Mouse (Mus musculus): ENCODE results near the gene Igdcc4. TPM values are rescaled to one million over a fixed set of nuclear protein-coding genes. Genes with fewer than 3 reads are reported as not detected.

Igdcc4 gene
- polyA plus RNA-seq, 1 experiment, result 0.76 TPM

DNA sequence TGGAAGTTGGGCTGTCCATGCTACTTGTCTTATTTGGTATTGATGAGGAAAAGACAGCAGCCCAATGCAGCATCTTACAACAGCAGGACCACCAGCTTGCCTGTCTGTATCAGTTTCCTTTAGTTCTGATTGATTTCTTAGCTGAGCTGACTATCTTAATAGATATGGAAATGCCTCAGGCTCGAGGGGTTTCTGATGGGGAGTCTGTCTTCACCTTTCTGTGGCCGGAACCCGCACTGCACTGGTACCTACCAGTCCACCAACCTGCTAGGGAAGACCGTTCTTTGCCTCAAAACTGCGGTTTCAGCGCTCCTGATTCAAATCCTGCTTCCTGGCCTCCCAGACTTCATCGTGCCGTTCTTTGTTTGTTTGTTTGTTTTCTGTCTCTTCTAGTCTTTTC is 60.6 kb downstream of the Igdcc4 start:
- Histone ChIP-seq H3K4me3 (ENCODE audit: insufficient read depth, poor library complexity, severe bottlenecking) (no peak overlapping the region), H3K36me3 (ENCODE audit: control insufficient read depth, insufficient read depth) (no peaks in the 10 kb centered on the region), H3K27me3 (ENCODE audit: control insufficient read depth, insufficient read depth, insufficient read length) (peaks cover 60% of the 10 kb centered on the region), H3K79me3 (ENCODE audit: low read depth) (no peaks in the 10 kb centered on the region), H3ac (ENCODE audit: control insufficient read depth, insufficient read length, low read depth) (no peak overlapping the region), H3K79me2 (ENCODE audit: control insufficient read depth, insufficient read depth) (no peaks in the 10 kb centered on the region)
- TF ChIP-seq USF1 (IDR thresholded peaks at IDR 0.05; ENCODE audit: low read depth) (no peak), MYOD1 (IDR thresholded peaks at IDR 0.05; ENCODE audit: control insufficient read depth, insufficient read length, low read depth) (no peak), MYOG (IDR thresholded peaks at IDR 0.05; ENCODE audit: control insufficient read depth, extremely low read depth, insufficient read length) (no peak), MAX (IDR thresholded peaks at IDR 0.05) (no peak), CTCF (IDR thresholded peaks at IDR 0.05; ENCODE audit: control insufficient read depth, insufficient read depth, insufficient read length) (no peak), FOSL1 (IDR thresholded peaks at IDR 0.05; ENCODE audit: insufficient read depth, low read length, poor library complexity, severe bottlenecking) (no peak), CEBPB (IDR thresholded peaks at IDR 0.05; ENCODE audit: low read depth) (no peak)

DNA sequence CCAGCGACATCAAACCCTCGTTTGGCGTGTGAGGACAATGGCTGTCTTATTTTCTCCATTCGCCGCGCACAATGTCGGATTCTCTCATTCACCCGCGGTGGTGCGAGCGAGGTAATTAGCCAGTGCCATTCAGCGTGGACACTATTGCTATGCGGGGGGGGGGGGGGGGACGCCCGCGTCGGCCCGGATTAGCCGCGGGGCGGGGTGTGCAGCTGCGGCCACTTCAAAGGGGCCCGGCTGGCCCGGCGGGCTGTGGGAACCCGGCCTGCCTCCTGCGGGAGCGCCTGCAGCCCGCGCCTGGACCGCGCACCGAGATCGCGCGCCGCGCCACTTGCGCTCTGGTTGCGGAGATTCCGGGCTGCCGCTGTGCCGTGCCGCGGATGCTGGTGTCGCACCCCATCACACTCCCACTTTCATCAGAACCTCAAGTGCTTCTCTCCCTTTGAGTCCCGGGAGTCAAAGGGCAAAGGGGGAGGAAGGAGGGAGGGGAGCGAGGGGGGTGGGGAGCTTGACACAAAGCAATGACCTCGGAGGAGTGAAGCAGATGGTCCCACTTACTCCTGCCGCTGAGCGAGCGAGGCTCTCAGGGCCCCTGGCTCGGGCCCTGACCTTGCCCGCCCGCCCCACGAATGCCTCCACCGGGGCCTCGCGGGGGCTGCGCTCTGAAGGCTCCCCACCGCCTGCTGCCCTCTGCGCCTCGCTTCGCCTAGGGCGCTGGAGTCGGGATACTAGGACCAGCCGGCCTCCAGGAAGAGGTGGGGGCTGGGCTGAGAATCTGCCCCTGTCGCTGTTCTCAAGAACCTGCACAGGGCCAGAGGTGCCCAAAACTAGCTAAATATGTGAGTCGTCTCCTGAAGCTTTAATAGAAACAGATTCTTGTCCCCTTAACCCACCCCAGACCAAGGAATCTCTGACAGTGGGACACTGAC is 61.7 kb downstream of the Igdcc4 start:
- H3K79me2 ChIP-seq (ENCODE audit: control insufficient read depth, insufficient read depth), result no peaks in the 10 kb centered on the region
- H3K27me3 ChIP-seq (ENCODE audit: control insufficient read depth, insufficient read depth, insufficient read length), result peaks cover 56% of the 10 kb centered on the region
- no peaks in the 10 kb centered on the region for H3K79me3 ChIP-seq (ENCODE audit: low read depth)
- no peak for TF ChIP-seq MYOG (IDR thresholded peaks at IDR 0.05; ENCODE audit: control insufficient read depth, extremely low read depth, insufficient read length)
- no peak for TF ChIP-seq USF1 (IDR thresholded peaks at IDR 0.05; ENCODE audit: low read depth)
- H3K4me3 ChIP-seq (ENCODE audit: insufficient read depth, poor library complexity, severe bottlenecking), result no peak overlapping the region
- no peak overlapping the region for H3ac ChIP-seq (ENCODE audit: control insufficient read depth, insufficient read length, low read depth)
- no peaks in the 10 kb centered on the region for H3K36me3 ChIP-seq (ENCODE audit: control insufficient read depth, insufficient read depth)

DNA sequence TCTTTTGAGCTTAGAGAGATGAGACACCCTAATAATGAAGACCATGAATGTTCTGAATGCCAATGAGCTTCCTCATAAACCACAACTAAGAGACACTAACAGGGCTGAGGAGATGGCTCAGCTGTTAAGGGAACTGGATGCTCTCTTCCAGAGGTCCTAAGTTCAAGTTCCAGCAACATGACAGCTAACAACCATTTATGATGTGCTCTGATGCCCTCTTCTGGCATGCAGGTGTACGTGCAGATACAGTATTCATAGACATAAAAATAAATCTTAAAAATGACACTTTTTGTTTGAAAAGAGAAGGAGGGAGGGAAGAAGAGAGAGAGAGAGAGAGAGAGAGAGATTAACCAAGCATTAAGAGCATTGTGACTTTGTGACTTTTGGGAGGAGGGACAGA is 63.6 kb downstream of the Igdcc4 start:
- Histone ChIP-seq H3K4me3 (ENCODE audit: insufficient read depth, poor library complexity, severe bottlenecking) (no peak overlapping the region), H3K27me3 (ENCODE audit: control insufficient read depth, insufficient read depth, insufficient read length) (peaks cover 40% of the 10 kb centered on the region), H3ac (ENCODE audit: control insufficient read depth, insufficient read length, low read depth) (no peak overlapping the region), H3K79me2 (ENCODE audit: control insufficient read depth, insufficient read depth) (no peaks in the 10 kb centered on the region), H3K79me3 (ENCODE audit: low read depth) (no peaks in the 10 kb centered on the region), H3K36me3 (ENCODE audit: control insufficient read depth, insufficient read depth) (no peaks in the 10 kb centered on the region)
- TF ChIP-seq MAX (IDR thresholded peaks at IDR 0.05) (no peak), USF1 (IDR thresholded peaks at IDR 0.05; ENCODE audit: low read depth) (no peak), CTCF (IDR thresholded peaks at IDR 0.05; ENCODE audit: control insufficient read depth, insufficient read depth, insufficient read length) (no peak)

DNA sequence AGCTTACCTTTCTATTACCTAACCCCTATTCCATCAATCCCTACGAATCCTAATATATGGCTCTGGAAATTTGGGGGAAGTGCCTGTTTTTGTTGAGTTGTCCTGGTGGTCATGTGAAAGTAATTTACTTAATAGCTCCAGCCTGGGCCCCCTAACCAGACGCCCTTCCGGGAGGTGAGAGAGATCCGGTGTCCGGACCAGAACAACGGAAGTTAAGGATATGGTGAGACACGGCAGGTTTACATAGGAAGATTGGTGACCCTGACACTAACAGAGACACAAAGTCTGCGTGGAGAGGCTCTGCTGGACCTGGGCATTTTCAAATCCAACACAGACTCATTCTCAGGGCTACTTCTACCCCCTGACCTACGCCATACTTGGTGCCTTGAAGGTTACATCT is 65.1 kb downstream of the Igdcc4 start:
- H3K79me3 ChIP-seq (ENCODE audit: low read depth), result no peaks in the 10 kb centered on the region
- H3K4me3 ChIP-seq (ENCODE audit: insufficient read depth, poor library complexity, severe bottlenecking), result no peak overlapping the region
- H3K36me3 ChIP-seq (ENCODE audit: control insufficient read depth, insufficient read depth), result no peaks in the 10 kb centered on the region
- no peak for TF ChIP-seq MYOD1 (IDR thresholded peaks at IDR 0.05; ENCODE audit: control insufficient read depth, insufficient read length, low read depth)
- no peak for TF ChIP-seq MYOG (IDR thresholded peaks at IDR 0.05; ENCODE audit: control insufficient read depth, extremely low read depth, insufficient read length)
- TF ChIP-seq CTCF (IDR thresholded peaks at IDR 0.05; ENCODE audit: control insufficient read depth, insufficient read depth, insufficient read length), result no peak
- no peak for TF ChIP-seq FOSL1 (IDR thresholded peaks at IDR 0.05; ENCODE audit: insufficient read depth, low read length, poor library complexity, severe bottlenecking)
- TF ChIP-seq USF1 (IDR thresholded peaks at IDR 0.05; ENCODE audit: low read depth), result no peak
- no peak for TF ChIP-seq CEBPB (IDR thresholded peaks at IDR 0.05; ENCODE audit: low read depth)
- H3K27me3 ChIP-seq (ENCODE audit: control insufficient read depth, insufficient read depth, insufficient read length), result peaks cover 34% of the 10 kb centered on the region
- no peak overlapping the region for H3ac ChIP-seq (ENCODE audit: control insufficient read depth, insufficient read length, low read depth)
- H3K79me2 ChIP-seq (ENCODE audit: control insufficient read depth, insufficient read depth), result no peaks in the 10 kb centered on the region

DNA sequence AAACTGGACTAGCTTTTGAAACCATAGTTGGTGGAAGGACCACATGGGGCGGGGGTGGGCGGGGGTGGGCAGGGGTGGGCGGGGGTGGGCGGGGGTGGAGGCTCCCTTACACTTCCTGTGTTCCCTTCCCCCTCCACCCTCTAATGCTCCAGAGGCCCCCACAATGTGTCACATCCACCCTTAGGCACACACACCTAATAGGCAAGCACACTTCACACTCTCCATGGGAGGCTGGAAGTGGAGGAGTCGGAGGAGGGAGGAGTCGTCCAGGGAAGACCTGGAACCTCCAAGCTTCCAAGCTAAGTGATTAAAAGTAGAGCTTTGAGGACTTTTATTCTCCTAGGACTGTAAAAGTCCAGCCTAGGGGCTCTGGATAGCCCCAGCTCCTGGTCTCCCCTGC is 67.2 kb downstream of the Igdcc4 start:
- Histone ChIP-seq H3K36me3 (ENCODE audit: control insufficient read depth, insufficient read depth) (no peaks in the 10 kb centered on the region), H3K79me3 (ENCODE audit: low read depth) (no peaks in the 10 kb centered on the region), H3ac (ENCODE audit: control insufficient read depth, insufficient read length, low read depth) (no peak overlapping the region), H3K4me3 (ENCODE audit: insufficient read depth, poor library complexity, severe bottlenecking) (no peak overlapping the region), H3K79me2 (ENCODE audit: control insufficient read depth, insufficient read depth) (no peaks in the 10 kb centered on the region), H3K27me3 (ENCODE audit: control insufficient read depth, insufficient read depth, insufficient read length) (peaks cover 18% of the 10 kb centered on the region)
- TF ChIP-seq USF1 (IDR thresholded peaks at IDR 0.05; ENCODE audit: low read depth), result no peak
- TF ChIP-seq CEBPB (IDR thresholded peaks at IDR 0.05; ENCODE audit: low read depth), result no peak
- TF ChIP-seq MYOG (IDR thresholded peaks at IDR 0.05; ENCODE audit: control insufficient read depth, extremely low read depth, insufficient read length), result no peak
- TF ChIP-seq CTCF (IDR thresholded peaks at IDR 0.05; ENCODE audit: control insufficient read depth, insufficient read depth, insufficient read length), result no peak
- TF ChIP-seq MAX (IDR thresholded peaks at IDR 0.05), result no peak
- no peak for TF ChIP-seq FOSL1 (IDR thresholded peaks at IDR 0.05; ENCODE audit: insufficient read depth, low read length, poor library complexity, severe bottlenecking)
- no peak for TF ChIP-seq MYOD1 (IDR thresholded peaks at IDR 0.05; ENCODE audit: control insufficient read depth, insufficient read length, low read depth)

DNA sequence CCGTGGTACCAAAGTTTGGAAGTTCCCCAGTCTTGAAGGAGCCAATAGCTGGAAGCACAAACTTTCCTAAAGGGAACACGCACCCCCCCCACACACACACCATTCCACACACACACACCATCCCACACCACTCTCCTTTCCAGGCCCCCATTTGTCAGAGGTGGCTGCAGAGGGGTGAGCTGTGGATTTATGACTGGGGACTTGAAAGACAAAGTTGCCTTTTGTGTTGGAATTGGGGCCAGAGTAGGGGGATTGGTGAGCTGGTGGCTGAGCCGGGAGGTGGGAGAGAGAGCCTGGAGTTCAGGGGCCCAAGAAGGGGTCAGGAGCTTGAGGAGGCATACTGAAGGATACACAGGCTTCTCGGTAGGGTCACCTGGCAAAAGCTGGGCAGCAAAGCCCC is 67.7 kb downstream of the Igdcc4 start:
- Histone ChIP-seq H3K36me3 (ENCODE audit: control insufficient read depth, insufficient read depth) (no peaks in the 10 kb centered on the region), H3ac (ENCODE audit: control insufficient read depth, insufficient read length, low read depth) (no peak overlapping the region), H3K79me2 (ENCODE audit: control insufficient read depth, insufficient read depth) (no peaks in the 10 kb centered on the region), H3K4me3 (ENCODE audit: insufficient read depth, poor library complexity, severe bottlenecking) (no peak overlapping the region), H3K27me3 (ENCODE audit: control insufficient read depth, insufficient read depth, insufficient read length) (peaks cover 19% of the 10 kb centered on the region), H3K79me3 (ENCODE audit: low read depth) (no peaks in the 10 kb centered on the region)
- TF ChIP-seq MYOD1 (IDR thresholded peaks at IDR 0.05; ENCODE audit: control insufficient read depth, insufficient read length, low read depth) (no peak), FOSL1 (IDR thresholded peaks at IDR 0.05; ENCODE audit: insufficient read depth, low read length, poor library complexity, severe bottlenecking) (no peak), MYOG (IDR thresholded peaks at IDR 0.05; ENCODE audit: control insufficient read depth, extremely low read depth, insufficient read length) (no peak), CEBPB (IDR thresholded peaks at IDR 0.05; ENCODE audit: low read depth) (no peak), USF1 (IDR thresholded peaks at IDR 0.05; ENCODE audit: low read depth) (no peak), CTCF (IDR thresholded peaks at IDR 0.05; ENCODE audit: control insufficient read depth, insufficient read depth, insufficient read length) (no peak), MAX (IDR thresholded peaks at IDR 0.05) (no peak)

All from C2C12 (cell line).